Mouse (Mus musculus): ENCODE measurements around the gene Ubfd1. TPM values are rescaled to one million over a fixed set of nuclear protein-coding genes. Genes with fewer than 3 reads are reported as not detected.

Ubfd1 gene
- polyA plus RNA-seq, 1 experiment from 2014 or later = 18.7 TPM

GRCm38 (mm10) chr7:122046813-122047212, 20.2 kb upstream of the Ubfd1 start:
- Histone ChIP-seq H3K9ac (peak overlapping the region; percentile 1; the same call in 1 of the 2 replicates), H3K4me3 (replicated peaks) (no peak overlapping the region), H3K27ac (peak overlapping the region; percentile 47), H3K27me3 (no peaks in the 10 kb centered on the region), H3K4me2 (no peak overlapping the region), H3K9me3 (replicated peaks) (no peaks in the 10 kb centered on the region), H3K36me3 (peaks cover 27% of the 10 kb centered on the region), H3K4me1 (replicated peaks) (peaks cover 34% of the 10 kb centered on the region)
- ATAC-seq (ENCODE audit: low read depth) = peak; percentile 62
- DNase-seq = no peak
- WGBS (ENCODE audit: insufficient replicate concordance) = 17% methylated on average over 2 of the region's 2 CpGs

DNA sequence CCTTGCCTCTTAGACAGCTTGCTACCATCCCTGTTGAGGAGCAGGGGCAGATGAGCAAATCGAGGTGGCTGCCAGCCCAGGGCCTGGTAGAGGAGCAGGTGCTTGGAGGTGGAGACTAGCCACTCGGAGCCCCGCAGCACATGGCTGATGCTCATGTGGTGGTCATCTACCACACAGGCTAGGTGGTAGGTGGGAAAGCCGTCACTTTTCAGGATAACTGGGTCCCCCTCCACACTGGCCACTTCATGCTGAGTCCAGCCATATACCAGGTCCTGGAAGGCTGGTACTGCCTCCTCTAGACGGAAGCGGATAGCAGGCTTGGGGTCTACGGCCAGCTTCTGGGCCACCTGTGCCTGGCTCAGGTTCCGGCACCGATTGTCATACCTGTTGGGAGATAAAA, 18.8 kb upstream of the Ubfd1 start:
- no peak for ATAC-seq (ENCODE audit: low read depth)

DNA sequence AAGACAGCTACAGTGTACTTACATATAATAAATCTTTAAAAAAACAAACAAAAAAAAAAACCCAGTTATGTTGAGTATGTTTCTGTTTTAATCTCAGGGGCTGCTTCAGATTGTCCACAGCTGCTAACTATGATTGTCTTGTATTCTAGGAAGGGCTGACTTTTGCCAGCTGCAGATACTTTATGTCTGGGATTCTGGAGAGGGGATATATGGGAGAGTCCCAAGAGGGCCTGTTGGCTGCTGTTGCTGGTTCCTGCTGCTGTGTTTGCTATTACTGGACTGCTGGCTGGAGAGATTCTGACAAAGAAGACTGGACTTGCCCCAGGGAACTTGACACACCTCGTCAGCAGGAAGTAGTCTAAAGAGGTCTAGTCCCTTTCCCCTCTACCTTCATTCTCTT, 16.1 kb upstream of the Ubfd1 start:
- Histone ChIP-seq H3K4me2 (no peak overlapping the region), H3K4me1 (replicated peaks) (peaks cover 19% of the 10 kb centered on the region), H3K36me3 (peaks cover 37% of the 10 kb centered on the region), H3K9me3 (replicated peaks) (no peaks in the 10 kb centered on the region), H3K9ac (no peak overlapping the region), H3K27ac (no peak overlapping the region), H3K4me3 (replicated peaks) (no peak overlapping the region), H3K27me3 (no peaks in the 10 kb centered on the region)
- DNase-seq = no peak
- 48% methylated on average over 1 of the region's 1 CpGs for WGBS (ENCODE audit: insufficient replicate concordance)
- ATAC-seq (ENCODE audit: low read depth) = no peak

More for the DNA sequence above, 18.8 kb upstream of the Ubfd1 start:
- H3K27me3 ChIP-seq = no peaks in the 10 kb centered on the region
- H3K9me3 ChIP-seq (replicated peaks) = no peaks in the 10 kb centered on the region
- 82% methylated on average over 9 of the region's 9 CpGs for WGBS (ENCODE audit: insufficient replicate concordance)
- no peak for DNase-seq
- peaks cover 34% of the 10 kb centered on the region for H3K4me1 ChIP-seq (replicated peaks)
- no peak overlapping the region for H3K4me2 ChIP-seq
- peaks cover 26% of the 10 kb centered on the region for H3K36me3 ChIP-seq
- no peak overlapping the region for H3K9ac ChIP-seq
- H3K4me3 ChIP-seq (replicated peaks) = no peak overlapping the region
- no peak overlapping the region for H3K27ac ChIP-seq

DNA sequence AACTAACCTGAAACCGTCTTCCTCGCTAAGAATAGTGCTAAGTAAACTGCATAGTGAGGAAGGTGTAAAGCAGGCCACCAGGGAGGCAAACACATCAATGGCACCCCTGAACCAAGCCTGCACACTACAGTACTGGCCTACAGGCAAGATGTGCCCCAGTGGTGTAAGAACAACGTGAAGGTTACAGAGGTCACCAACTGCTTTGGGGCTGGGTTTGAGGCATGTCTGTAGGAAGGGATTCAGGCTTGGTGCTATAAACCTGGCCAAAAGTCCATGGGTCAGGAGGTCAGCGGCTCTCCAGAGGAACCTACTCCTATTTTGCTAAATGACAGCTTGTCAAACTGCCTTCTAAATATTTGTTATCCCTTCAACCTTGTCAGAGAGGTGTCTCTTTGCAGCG, 10.3 kb upstream of the Ubfd1 start:
- no peak overlapping the region for H3K9ac ChIP-seq
- no peaks in the 10 kb centered on the region for H3K9me3 ChIP-seq (replicated peaks)
- H3K4me3 ChIP-seq (replicated peaks) = no peak overlapping the region
- 74% methylated on average over 5 of the region's 5 CpGs for WGBS (ENCODE audit: insufficient replicate concordance)
- H3K27me3 ChIP-seq = no peaks in the 10 kb centered on the region
- H3K36me3 ChIP-seq = peaks cover 53% of the 10 kb centered on the region
- H3K4me2 ChIP-seq = no peak overlapping the region
- H3K4me1 ChIP-seq (replicated peaks) = no peaks in the 10 kb centered on the region; the same call in 1 of the 2 replicates
- H3K27ac ChIP-seq = no peak overlapping the region
- ATAC-seq (ENCODE audit: low read depth) (0 out of 2 replicates have a peak, but pooled peaks have one; percentile 29), DNase-seq (no peak)

- H3K27ac ChIP-seq = peak overlapping the region; percentile 80
- DNase-seq (no peak), ATAC-seq (ENCODE audit: low read depth) (no peak)
- WGBS (ENCODE audit: insufficient replicate concordance) = 59% methylated on average over 1 of the region's 1 CpGs
- peak overlapping the region; percentile 94 for H3K9ac ChIP-seq
- H3K27me3 ChIP-seq = no peaks in the 10 kb centered on the region
- peak overlapping the region; percentile 99; the same call in 1 of the 2 replicates for H3K4me3 ChIP-seq (replicated peaks)
- H3K9me3 ChIP-seq (replicated peaks) = no peaks in the 10 kb centered on the region
- peak overlapping the region; percentile 96 for H3K4me2 ChIP-seq
- H3K36me3 ChIP-seq = peaks cover 24% of the 10 kb centered on the region
- H3K4me1 ChIP-seq (replicated peaks) = peaks cover 41% of the 10 kb centered on the region
These were observed 1.3 kb upstream of the Ubfd1 start for GRCm38 (mm10) chr7:122065656-122066055.

DNA sequence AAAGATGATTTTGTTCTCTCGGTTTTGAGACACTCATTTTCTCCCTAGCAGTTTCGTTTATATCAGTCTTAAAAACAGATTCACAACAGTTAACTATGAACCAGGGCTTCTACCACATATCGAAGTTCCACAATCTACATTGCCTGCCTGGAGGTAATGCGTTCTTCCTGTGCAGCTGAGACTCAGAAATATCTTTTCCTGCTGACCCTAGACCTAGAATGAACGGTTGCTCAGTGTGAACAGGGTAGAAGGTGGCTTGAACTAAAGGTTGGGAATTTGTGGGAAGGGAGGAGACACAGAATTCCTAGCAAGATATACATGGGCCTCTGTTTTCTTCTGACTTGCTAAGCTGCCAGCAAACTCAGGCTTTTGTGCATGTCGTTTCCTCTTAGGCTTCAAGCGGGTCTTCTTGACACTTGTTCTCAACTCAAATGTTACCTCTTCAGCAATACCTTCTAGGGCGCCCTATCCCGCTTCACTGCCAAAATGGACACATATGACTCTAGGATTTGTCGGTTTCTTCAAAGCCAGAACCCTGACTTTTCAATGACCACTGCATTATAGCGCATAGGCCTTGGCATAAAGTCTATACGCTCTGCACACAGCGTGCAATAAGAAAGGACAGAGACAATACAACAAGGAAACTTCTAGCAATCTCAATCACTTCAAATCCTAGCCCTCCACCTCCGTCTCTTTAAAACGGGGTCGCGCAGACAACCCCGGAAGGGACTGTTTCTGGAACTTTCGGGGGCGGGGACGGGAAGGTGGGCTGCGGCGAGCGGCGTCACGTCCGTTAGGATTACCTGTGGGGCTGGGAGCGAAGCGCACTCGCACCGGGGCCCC, 652 bp upstream of the Ubfd1 start:
- Histone ChIP-seq H3K9me3 (replicated peaks) (no peaks in the 10 kb centered on the region), H3K27me3 (no peaks in the 10 kb centered on the region), H3K4me3 (replicated peaks) (peak overlapping the region; percentile 99), H3K9ac (peak overlapping the region; percentile 94), H3K36me3 (peaks cover 29% of the 10 kb centered on the region), H3K4me1 (replicated peaks) (peaks cover 41% of the 10 kb centered on the region), H3K27ac (peak overlapping the region; percentile 80), H3K4me2 (peak overlapping the region; percentile 96)
- DNase-seq (no peak), ATAC-seq (ENCODE audit: low read depth) (no peak)
- 6% methylated on average over 31 of the region's 31 CpGs for WGBS (ENCODE audit: insufficient replicate concordance)

GRCm38 (mm10) chr7:122067517-122068381, 774 bp downstream of the Ubfd1 start:
- no peaks in the 10 kb centered on the region for H3K9me3 ChIP-seq (replicated peaks)
- peaks cover 30% of the 10 kb centered on the region for H3K36me3 ChIP-seq
- DNase-seq = peak; percentile 9
- peak overlapping the region; percentile 96 for H3K4me2 ChIP-seq
- H3K4me1 ChIP-seq (replicated peaks) = peaks cover 41% of the 10 kb centered on the region
- peak overlapping the region; percentile 80 for H3K27ac ChIP-seq
- ATAC-seq (ENCODE audit: low read depth) = peak; percentile 11
- H3K4me3 ChIP-seq (replicated peaks) = peak overlapping the region; percentile 99
- peak overlapping the region; percentile 94 for H3K9ac ChIP-seq
- no peaks in the 10 kb centered on the region for H3K27me3 ChIP-seq
- 1% methylated on average over 58 of the region's 58 CpGs for WGBS (ENCODE audit: insufficient replicate concordance)

- ATAC-seq (ENCODE audit: low read depth) = peak; percentile 64
These were observed 7.4 kb downstream of the Ubfd1 start for GRCm38 (mm10) chr7:122074374-122074773.

GRCm38 (mm10) chr7:122079798-122080554, 13.0 kb downstream of the Ubfd1 start:
- 76% methylated on average over 8 of the region's 8 CpGs for WGBS (ENCODE audit: insufficient replicate concordance)
- Histone ChIP-seq H3K27ac (no peak overlapping the region), H3K4me1 (replicated peaks) (no peaks in the 10 kb centered on the region), H3K4me3 (replicated peaks) (no peak overlapping the region), H3K36me3 (peaks cover 72% of the 10 kb centered on the region), H3K9me3 (replicated peaks) (no peaks in the 10 kb centered on the region), H3K9ac (no peak overlapping the region), H3K27me3 (no peaks in the 10 kb centered on the region), H3K4me2 (no peak overlapping the region)
- no peak for DNase-seq
- ATAC-seq (ENCODE audit: low read depth) = no peak

More at GRCm38 (mm10) chr7:122074374-122074773, 7.4 kb downstream of the Ubfd1 start:
- 0 out of 2 replicates have a peak overlapping the region, but pooled peaks have one; percentile 15 for H3K27ac ChIP-seq
- DNase-seq = peak; percentile 9
- H3K36me3 ChIP-seq = peaks cover 86% of the 10 kb centered on the region
- H3K9me3 ChIP-seq (replicated peaks) = no peaks in the 10 kb centered on the region
- H3K27me3 ChIP-seq = no peaks in the 10 kb centered on the region
- H3K9ac ChIP-seq = no peak overlapping the region
- no peak overlapping the region for H3K4me3 ChIP-seq (replicated peaks)
- H3K4me1 ChIP-seq (replicated peaks) = peaks cover 11% of the 10 kb centered on the region
- no peak overlapping the region for H3K4me2 ChIP-seq
- 44% methylated on average over 3 of the region's 3 CpGs for WGBS (ENCODE audit: insufficient replicate concordance)

DNA sequence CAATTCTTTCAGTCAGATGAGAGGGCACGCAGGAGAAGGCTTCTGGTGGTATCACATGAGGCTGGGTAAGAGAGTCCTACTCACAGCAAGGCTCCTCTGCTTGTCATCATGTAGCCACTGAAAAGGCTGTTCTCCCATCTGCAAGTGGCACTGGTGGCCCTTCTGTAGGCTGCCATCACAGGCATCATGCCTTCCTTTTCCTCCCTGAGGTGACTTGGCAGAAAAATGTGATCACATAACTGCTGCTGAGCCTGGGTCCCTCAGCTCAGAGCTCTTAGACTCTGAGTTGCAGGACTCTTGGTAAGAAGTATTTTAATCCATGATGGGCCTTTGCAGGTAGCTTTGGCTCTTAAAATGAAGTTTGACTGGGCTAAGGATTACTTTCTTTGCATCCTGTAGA, 14.1 kb downstream of the Ubfd1 start:
- ATAC-seq (ENCODE audit: low read depth) (no peak), DNase-seq (no peak)

More for the DNA sequence above, 14.1 kb downstream of the Ubfd1 start:
- 86% methylated on average over 1 of the region's 1 CpGs for WGBS (ENCODE audit: insufficient replicate concordance)
- Histone ChIP-seq H3K36me3 (peaks cover 68% of the 10 kb centered on the region), H3K4me2 (no peak overlapping the region), H3K27ac (no peak overlapping the region), H3K9ac (no peak overlapping the region), H3K4me1 (replicated peaks) (no peaks in the 10 kb centered on the region), H3K4me3 (replicated peaks) (no peak overlapping the region), H3K9me3 (replicated peaks) (no peaks in the 10 kb centered on the region), H3K27me3 (no peaks in the 10 kb centered on the region)
